Mouse (Mus musculus): ENCODE data around the gene Olfr1480.

Gene Olfr1480

GRCm38 (mm10) chr19:13527613-13528012 is at the start of gene Olfr1480:
Gene Olfr1480, plus strand, starts transcription at chr19:13527913.
- DNase-seq (ENCODE audit: low spot score): no peak

GRCm38 (mm10) chr19:13480096-13480495 is 47.6 kb upstream of the Olfr1480 start, which contains the start of gene Olfr1475:
Gene Olfr1475, minus strand, starts transcription at chr19:13480196.
- DNase-seq (ENCODE audit: low spot score): no peak

GRCm38 (mm10) chr19:13500246-13500645 is 27.5 kb upstream of the Olfr1480 start, which contains the start of gene Olfr1477:
Gene Olfr1477, plus strand, starts transcription at chr19:13500546.
- no peak for DNase-seq (ENCODE audit: low spot score)

Data from spleen, adult 12 weeks (tissue).